Mouse (Mus musculus): ENCODE data around the gene Ikbke.

The Ikbke gene

DNA sequence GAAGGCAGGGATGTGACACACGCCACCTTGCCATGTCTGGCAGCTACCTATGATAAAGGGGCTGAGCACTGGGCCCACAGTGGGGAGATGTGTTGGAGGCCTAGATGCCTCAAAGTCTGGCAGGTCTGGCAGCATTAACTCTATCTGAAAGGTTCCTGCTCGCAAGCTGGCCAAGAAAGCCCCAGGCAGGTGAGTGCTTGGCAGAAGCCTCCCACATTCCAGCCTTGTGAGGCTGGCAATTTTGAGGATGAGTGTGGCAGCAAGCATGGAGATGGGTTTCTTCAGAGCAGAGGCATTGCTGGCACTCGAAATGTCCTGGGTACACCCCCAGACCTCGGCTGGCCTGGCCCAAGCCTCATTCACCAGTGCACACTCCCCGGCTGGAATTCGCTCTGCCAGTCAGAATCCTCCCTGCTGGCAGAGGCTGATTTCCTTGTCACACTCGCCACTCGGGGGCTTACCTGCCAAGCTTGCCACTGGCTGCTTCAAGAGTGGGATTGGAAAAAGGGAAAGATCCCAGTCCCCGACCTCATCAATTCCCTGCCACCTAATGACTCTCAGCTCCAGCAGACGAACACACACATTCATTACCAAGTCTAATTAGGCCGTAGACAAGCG is 39.7 kb downstream of the Ikbke start:
- DNase-seq (ENCODE audit: low read depth): no peak

- peak; percentile 89 for DNase-seq (ENCODE audit: low read depth)
These were observed 40.5 kb downstream of the Ikbke start for GRCm38 (mm10) chr1:131238931-131239381.

DNA sequence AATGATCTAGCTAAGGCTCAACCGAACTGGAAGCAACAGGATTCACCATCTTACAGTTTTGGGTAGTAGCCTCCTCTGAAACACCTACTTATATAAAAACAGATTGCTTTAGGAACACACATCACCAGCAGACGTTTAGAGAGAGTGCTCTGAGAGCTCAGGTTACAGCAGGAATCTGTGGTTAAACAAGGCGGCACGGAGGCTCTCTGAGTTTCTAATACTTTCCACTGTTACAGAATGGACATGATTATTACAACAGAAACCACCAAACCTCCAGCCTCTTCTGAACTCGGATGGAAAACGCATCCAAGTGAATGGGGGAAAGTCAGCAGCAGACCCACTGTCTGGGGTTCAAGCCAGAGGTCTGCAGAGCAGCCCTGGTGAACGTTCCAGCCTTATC is 43.3 kb downstream of the Ikbke start:
- DNase-seq (ENCODE audit: low read depth): peak; percentile 74

DNA sequence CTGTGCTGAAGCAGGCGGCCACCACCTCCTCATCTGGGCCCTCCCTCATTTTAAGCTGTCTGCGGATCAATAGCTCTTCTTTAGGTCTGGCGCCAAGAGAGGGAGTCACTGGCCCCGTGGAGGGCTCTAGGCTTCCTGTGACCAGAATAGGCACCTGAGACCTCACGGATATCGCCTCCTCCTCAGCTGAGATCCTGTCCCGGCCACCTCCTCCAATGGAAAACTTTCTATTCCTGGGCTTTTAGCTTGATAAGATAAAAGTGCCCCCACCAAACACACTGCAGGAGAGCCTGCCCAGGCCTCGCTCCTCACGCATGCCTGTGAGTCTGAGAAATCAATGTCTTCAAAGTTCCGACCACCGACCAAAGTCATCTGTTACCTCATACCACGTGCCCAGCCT is 45.9 kb downstream of the Ikbke start:
- DNase-seq (ENCODE audit: low read depth): no peak

DNA sequence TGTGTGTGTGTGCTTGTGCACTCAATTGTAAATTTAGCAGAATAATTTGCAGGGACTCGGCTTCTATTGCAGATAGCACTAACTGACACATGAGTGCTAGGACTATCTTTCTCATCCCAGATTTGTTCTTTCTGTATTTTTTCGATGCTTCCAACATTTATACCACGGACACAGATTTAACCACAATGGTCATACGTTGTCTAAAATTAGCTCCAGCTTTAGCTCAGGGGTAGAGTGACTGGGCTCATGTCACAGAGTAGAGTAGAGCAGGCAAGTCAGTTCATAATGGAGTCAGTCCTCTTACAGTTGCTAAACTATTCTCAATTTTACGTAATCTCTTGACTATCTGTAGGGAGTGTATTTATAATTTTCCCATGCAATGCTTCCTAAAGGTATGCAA is 50.7 kb downstream of the Ikbke start:
- DNase-seq (ENCODE audit: low read depth): no peak

DNA sequence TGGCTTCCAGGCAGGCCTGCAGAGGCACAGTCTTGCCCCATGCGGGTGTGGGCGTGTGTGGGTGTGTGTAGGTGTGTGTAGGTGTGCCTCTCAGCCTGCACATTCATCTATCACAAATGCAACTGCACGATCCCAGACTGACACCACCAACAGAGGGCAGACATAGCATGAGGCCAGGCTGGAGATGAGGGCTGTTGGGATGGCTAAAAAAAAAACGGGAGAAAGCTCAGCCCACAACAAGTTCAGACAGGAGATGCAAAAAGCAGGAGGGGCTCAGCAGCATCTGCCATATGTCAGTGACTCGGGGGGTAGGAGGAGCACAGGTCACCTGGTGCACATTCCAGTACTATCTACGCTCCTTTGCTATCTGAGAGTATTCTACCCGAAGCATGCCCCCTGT is 51.2 kb downstream of the Ikbke start:
- no peak for DNase-seq (ENCODE audit: low read depth)

GRCm38 (mm10) chr1:131224848-131225471 is 54.4 kb downstream of the Ikbke start:
- DNase-seq (ENCODE audit: low read depth): no peak

DNA sequence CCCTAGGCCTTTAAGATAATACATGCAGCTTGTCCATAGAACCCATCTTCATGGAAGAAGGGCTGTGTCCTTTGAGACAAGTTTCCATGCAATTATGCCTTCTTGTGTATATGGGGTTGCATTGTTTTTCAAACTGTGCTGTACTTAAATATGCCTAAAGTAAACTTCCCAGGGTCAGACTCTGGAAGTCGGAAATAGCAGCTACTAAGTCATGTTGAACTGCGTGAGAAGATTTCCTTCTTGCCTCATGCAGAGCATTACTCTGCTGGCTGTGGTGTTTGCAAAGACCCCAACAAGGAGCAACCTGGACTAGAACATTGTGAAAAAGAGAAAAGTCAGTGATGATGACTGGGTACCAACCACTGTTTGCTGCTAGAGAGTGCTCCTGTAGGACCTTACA is 56.1 kb downstream of the Ikbke start:
- DNase-seq (ENCODE audit: low read depth): no peak

- DNase-seq (ENCODE audit: low read depth): no peak
These were observed 57.4 kb downstream of the Ikbke start for GRCm38 (mm10) chr1:131221822-131222590.

- DNase-seq (ENCODE audit: low read depth): no peak
These were observed 60.5 kb downstream of the Ikbke start for GRCm38 (mm10) chr1:131218933-131219332.

GRCm38 (mm10) chr1:131213361-131213760 is 66.0 kb downstream of the Ikbke start:
- DNase-seq (ENCODE audit: low read depth): no peak

DNA sequence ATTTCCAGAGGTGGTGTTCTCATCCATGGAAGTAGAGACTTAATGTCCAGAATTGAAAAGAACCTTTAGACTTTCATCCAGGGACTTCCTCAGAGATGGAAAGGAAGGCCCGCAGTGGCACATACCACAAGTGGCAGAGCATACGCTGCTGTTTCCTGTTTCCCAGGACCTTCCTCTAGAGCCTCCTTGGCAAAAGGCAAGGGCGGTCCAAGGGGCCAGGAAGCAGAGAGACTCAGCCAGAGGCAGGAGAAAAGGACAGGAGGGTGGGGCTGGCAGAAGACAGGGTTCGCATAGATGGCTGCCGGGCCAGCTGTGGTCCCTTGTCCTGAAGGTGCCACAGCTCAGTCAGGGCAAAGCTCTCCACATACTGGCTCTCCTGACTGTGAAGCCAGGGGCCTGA is 66.5 kb downstream of the Ikbke start:
- DNase-seq (ENCODE audit: low read depth): no peak

GRCm38 (mm10) chr1:131211655-131212054 is 67.8 kb downstream of the Ikbke start:
- no peak for DNase-seq (ENCODE audit: low read depth)

- DNase-seq (ENCODE audit: low read depth): peak; percentile 61
These were observed 69.4 kb downstream of the Ikbke start for GRCm38 (mm10) chr1:131209971-131210426.

DNA sequence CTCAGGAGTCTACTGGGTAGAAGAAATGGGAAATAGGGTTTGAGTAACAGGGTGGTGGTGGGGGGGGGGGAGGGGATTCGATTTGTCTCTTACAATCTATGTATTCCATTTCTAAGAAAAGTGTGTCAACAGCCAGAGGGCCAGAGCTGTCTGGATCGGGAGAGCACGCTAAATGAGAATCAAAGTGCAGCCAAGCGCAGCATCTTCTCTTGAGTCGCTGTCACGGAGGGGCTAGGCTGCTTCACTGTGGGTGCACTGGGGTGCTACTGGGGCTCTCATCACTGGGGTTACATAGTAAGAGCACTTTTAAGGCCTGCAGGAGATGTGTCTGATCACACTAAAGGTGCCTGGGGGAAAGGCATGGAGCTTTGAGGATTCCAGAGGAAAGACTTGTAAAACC is 70.6 kb downstream of the Ikbke start:
- no peak for DNase-seq (ENCODE audit: low read depth)

DNA sequence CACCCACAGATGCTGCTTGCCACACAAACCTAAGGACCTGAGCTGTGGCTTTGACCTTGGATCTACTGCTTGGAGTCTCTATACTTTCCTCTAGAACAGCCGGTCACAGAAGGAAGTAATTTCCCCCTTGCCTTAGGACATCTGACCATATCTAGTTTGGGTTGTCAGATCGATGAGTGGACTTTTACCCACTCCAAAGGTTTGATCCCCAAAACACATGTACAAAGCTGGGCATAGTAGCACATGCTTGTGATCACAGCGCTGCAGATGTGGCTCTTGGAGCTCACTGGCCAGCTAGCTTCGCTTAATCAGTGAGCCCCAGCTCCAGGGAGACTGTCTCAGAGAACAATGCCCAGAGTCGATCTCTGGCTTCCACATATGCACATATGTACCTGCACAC is 71.3 kb downstream of the Ikbke start:
- DNase-seq (ENCODE audit: low read depth): no peak

GRCm38 (mm10) chr1:131207531-131207930 is 71.9 kb downstream of the Ikbke start:
- peak; percentile 60 for DNase-seq (ENCODE audit: low read depth)

DNA sequence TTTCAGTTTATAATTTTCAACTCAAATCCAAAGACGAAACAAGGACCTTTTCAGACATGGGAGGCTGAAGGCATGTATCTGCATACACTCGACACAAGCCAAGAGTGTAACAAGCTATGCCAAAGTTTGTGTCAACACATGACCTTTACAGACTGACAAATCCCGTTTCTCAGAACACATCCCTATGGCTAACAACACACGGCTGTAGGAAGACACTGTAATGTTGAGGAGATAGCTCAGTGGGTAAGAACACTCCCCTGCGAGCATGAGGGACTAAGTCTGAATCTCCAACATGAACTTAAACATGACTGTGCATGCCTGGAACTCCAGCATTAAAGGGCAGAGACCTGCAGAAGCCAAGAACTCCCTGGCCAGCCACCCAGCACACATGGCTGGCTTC is 73.1 kb downstream of the Ikbke start:
- no peak for DNase-seq (ENCODE audit: low read depth)

DNA sequence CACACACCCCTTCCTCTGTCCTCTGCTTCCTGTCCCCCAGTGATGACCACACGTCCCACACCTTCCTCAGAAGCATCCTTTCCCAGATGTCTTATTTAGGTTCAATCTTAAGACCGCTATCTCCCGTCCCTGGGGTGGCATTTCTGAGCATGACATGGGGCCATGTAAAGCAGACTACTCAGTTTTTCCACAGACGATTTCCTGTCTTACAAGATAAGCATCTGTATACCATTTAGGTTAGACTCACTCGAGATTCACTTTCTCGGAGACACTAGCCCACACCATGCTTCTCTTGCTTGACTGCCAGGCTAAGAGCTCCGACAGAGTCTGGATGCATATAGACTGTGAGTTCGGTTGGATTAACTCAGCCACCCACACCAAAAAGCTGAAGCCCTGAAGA is 74.9 kb downstream of the Ikbke start:
- DNase-seq (ENCODE audit: low read depth): no peak
